Mouse (Mus musculus): ENCODE data around the gene Zfp784. TPM values are rescaled to one million over a fixed set of nuclear protein-coding genes. Genes with fewer than 3 reads are reported as not detected.

Gene Zfp784
- polyA plus RNA-seq, 1 experiment = 4.3 TPM

- Histone ChIP-seq H3K4me3 (ENCODE audit: control insufficient read depth, low read depth, low read length) (no peak overlapping the region), H3K27me3 (ENCODE audit: control insufficient read depth, insufficient read depth, low read length) (no peaks in the 10 kb centered on the region), H3K4me1 (ENCODE audit: control insufficient read depth, insufficient read depth, low read length) (peaks cover under 1% of the 10 kb centered on the region; the same call in 1 of the 2 replicates), H3K27ac (ENCODE audit: control insufficient read depth, insufficient read depth, low read depth, low read length) (no peak overlapping the region), H3K36me3 (ENCODE audit: control insufficient read depth, insufficient read depth, low read length) (no peaks in the 10 kb centered on the region)
- TF ChIP-seq POLR2A (IDR thresholded peaks at IDR 0.05; ENCODE audit: control insufficient read depth, low read depth, low read length) = no peak
- no peak for TF ChIP-seq CTCF (IDR thresholded peaks at IDR 0.05; ENCODE audit: control insufficient read depth, insufficient read depth, insufficient replicate concordance, low read depth, low read length)
These were observed 50.0 kb downstream of the Zfp784 start for GRCm38 (mm10) chr7:4988250-4988649.

Other genes starting within 250 kb of the Zfp784 start
- 1.1 and 1.6 TPM in 2 replicates for gene Tmem238, start 248.8 kb downstream of the Zfp784 start, polyA plus RNA-seq (2012; rRNA removed)
- gene Rpl28, start 245.6 kb downstream of the Zfp784 start, polyA plus RNA-seq (2012; rRNA removed) = 176 and 240 TPM in 2 replicates
- 1,069 and 1,189 TPM in 2 replicates for gene Ube2s, start 225.9 kb downstream of the Zfp784 start, polyA plus RNA-seq (2012; rRNA removed)
- 21.8 and 24.8 TPM in 2 replicates for gene Shisa7, start 193.8 kb downstream of the Zfp784 start, polyA plus RNA-seq (2012; rRNA removed)
- gene Isoc2b, start 168.2 kb downstream of the Zfp784 start, polyA plus RNA-seq (2012; rRNA removed) = 4.9 and 6.5 TPM in 2 replicates
- 20.2 and 20.9 TPM in 2 replicates for gene Isoc2a, start 161.3 kb downstream of the Zfp784 start, polyA plus RNA-seq (2012; rRNA removed)
- gene Gm36210, start 131.9 kb downstream of the Zfp784 start, polyA plus RNA-seq (2012; rRNA removed) = 0.65 and 0.79 TPM in 2 replicates
- 8.8 and 10.5 TPM in 2 replicates for gene Zfp628, start 123.2 kb downstream of the Zfp784 start, polyA plus RNA-seq (2012; rRNA removed)
- gene Nat14, start 116.4 kb downstream of the Zfp784 start, polyA plus RNA-seq (2012; rRNA removed) = 3.7 and 4.8 TPM in 2 replicates
- 0.94 and 1.9 TPM in 2 replicates for gene Ssc5d, start 112.7 kb downstream of the Zfp784 start, polyA plus RNA-seq (2012; rRNA removed)
- gene Sbk2, start 74.0 kb downstream of the Zfp784 start, polyA plus RNA-seq (2012; rRNA removed) = 0.04 and 0.17 TPM in 2 replicates
- gene Sbk3, start 67.3 kb downstream of the Zfp784 start, polyA plus RNA-seq (2012; rRNA removed) = 0.23 and 0.27 TPM in 2 replicates
- gene Zfp579, start 42.3 kb downstream of the Zfp784 start, polyA plus RNA-seq (2012; rRNA removed) = 7.6 and 9.1 TPM in 2 replicates
- 11.2 and 12.5 TPM in 2 replicates for gene Zfp524, start 24.0 kb downstream of the Zfp784 start, polyA plus RNA-seq (2012; rRNA removed)
- 36.1 and 37.2 TPM in 2 replicates for gene Fiz1, start 23.7 kb downstream of the Zfp784 start, polyA plus RNA-seq (2012; rRNA removed)
- not detected in 2 replicates for gene Gm44973, start 22.9 kb downstream of the Zfp784 start, polyA plus RNA-seq (2012; rRNA removed)
- 18.3 and 18.7 TPM in 2 replicates for gene Zfp865, start 18.1 kb downstream of the Zfp784 start, polyA plus RNA-seq (2012; rRNA removed)
- 7.9 and 9.2 TPM in 2 replicates for gene Ccdc106, start 17.9 kb downstream of the Zfp784 start, polyA plus RNA-seq (2012; rRNA removed)
- not detected in 2 replicates for gene 4632433K11Rik, start 4.3 kb downstream of the Zfp784 start, polyA plus RNA-seq (2012; rRNA removed)
- 9.4 and 11.1 TPM in 2 replicates for gene Zfp580, start 13.1 kb upstream of the Zfp784 start, polyA plus RNA-seq (2012; rRNA removed)
- 85.7 and 88.5 TPM in 2 replicates for gene U2af2, start 23.7 kb upstream of the Zfp784 start, polyA plus RNA-seq (2012; rRNA removed)
- 91.7 and 103 TPM in 2 replicates for gene Epn1, start 41.8 kb upstream of the Zfp784 start, polyA plus RNA-seq (2012; rRNA removed)
- 0.07 TPM in 1 of 2 replicates, not detected in the other for gene Rfpl4, start 78.5 kb upstream of the Zfp784 start, polyA plus RNA-seq (2012; rRNA removed)
- 142 and 148 TPM in 2 replicates for gene Rasl2-9, start 87.5 kb upstream of the Zfp784 start, polyA plus RNA-seq (2012; rRNA removed)
- gene Vmn1r55, start 111.2 kb upstream of the Zfp784 start, polyA plus RNA-seq (2012; rRNA removed) = not detected in 2 replicates
- gene Vmn1r56, start 158.3 kb upstream of the Zfp784 start, polyA plus RNA-seq (2012; rRNA removed) = not detected in 2 replicates
- not detected in 2 replicates for gene Vmn1r57, start 180.0 kb upstream of the Zfp784 start, polyA plus RNA-seq (2012; rRNA removed)

All from testis, adult 2 months (tissue).